26 mouse cellular contexts compared by ENCODE assay signal in genomic region chr7:82236899-82237162, GRCm38 (mm10).
A peak's percentile ranks its signal among the peaks of the same experiment; 100 is the strongest.
DNase-seq lines count a peak whose midpoint lies in the region; ATAC-seq lines count a peak whose summit lies in the region.
"Had no signal": no experiment of that assay in that cellular context is flagged by ENCODE, and none has a peak within 500 bp of the region (broad histone marks: within the 10 kb centered on the region; RNA-seq: fewer than 3 reads in every experiment).

No protein-coding gene starts in this region.

- H3K4me1 ChIP-seq in heart, embryonic 16.5 days (ENCODE audit: control insufficient read depth, insufficient read depth, low read length) = 0 out of 2 replicates have a peak, but pooled peaks cover 2% of the 10 kb centered on the region
- peaks cover 4% of the 10 kb centered on the region; the same call in 1 of the 2 replicates for H3K4me1 ChIP-seq in heart, embryonic 11.5 days (ENCODE audit: control insufficient read depth, insufficient read depth, low read length)
- H3K4me1 ChIP-seq: liver, embryonic 15.5 days had no signal

- WGBS in heart, embryonic 16.5 days = 74% methylated on average over 4 of the region's 4 CpGs
- WGBS in heart, embryonic 11.5 days (ENCODE audit: insufficient replicate concordance) = 70% methylated on average over 4 of the region's 4 CpGs

- H3K4me3 ChIP-seq in heart, embryonic 16.5 days (ENCODE audit: low read length) = no peak overlapping the region
- no peak overlapping the region for H3K4me3 ChIP-seq in heart, embryonic 11.5 days (ENCODE audit: low read depth, low read length)
- H3K4me3 ChIP-seq: erythroblast, embryonic 14.5 days; forebrain, embryonic 12.5 days; hindbrain, embryonic 13.5 days; limb, embryonic 12.5 days; liver, embryonic 15.5 days; neural tube, embryonic 12.5 days had no signal

- H3K36me3 ChIP-seq in heart, embryonic 16.5 days (ENCODE audit: control insufficient read depth, insufficient read depth) = no peaks in the 10 kb centered on the region
- no peaks in the 10 kb centered on the region for H3K36me3 ChIP-seq in heart, embryonic 11.5 days (ENCODE audit: control insufficient read depth, insufficient read depth, low read length)
- H3K36me3 ChIP-seq: forebrain, embryonic 12.5 days; hindbrain, embryonic 13.5 days; limb, embryonic 12.5 days; liver, embryonic 15.5 days; neural tube, embryonic 12.5 days had no signal

- H3K27me3 ChIP-seq in heart, embryonic 16.5 days (ENCODE audit: control insufficient read depth, insufficient read depth, low read length) = no peaks in the 10 kb centered on the region
- no peaks in the 10 kb centered on the region for H3K27me3 ChIP-seq in heart, embryonic 11.5 days (ENCODE audit: control insufficient read depth, insufficient read depth, low read length)
- H3K27me3 ChIP-seq: forebrain, embryonic 12.5 days; hindbrain, embryonic 13.5 days; limb, embryonic 12.5 days; liver, embryonic 15.5 days; neural tube, embryonic 12.5 days had no signal

- ATAC-seq in heart, embryonic 16.5 days (replicated peaks; ENCODE audit: extremely low read depth, insufficient read depth, low FRiP score) = peak; percentile 15; the same call in 1 of the 2 replicates
- ATAC-seq in heart, embryonic 11.5 days (replicated peaks; ENCODE audit: insufficient number of reproducible peaks, low FRiP score, low TSS enrichment) = no peak
- peak; percentile 41 for ATAC-seq in inflammation-experienced regulatory T-cells, adult 6 months
- ATAC-seq: midbrain, embryonic 16.5 days had no signal

- no peak overlapping the region for H3K27ac ChIP-seq in heart, embryonic 16.5 days (ENCODE audit: low read length)
- H3K27ac ChIP-seq in heart, embryonic 11.5 days (ENCODE audit: low read depth, low read length) = no peak overlapping the region
- H3K27ac ChIP-seq: forebrain, embryonic 12.5 days; hindbrain, embryonic 13.5 days; limb, embryonic 12.5 days; liver, embryonic 15.5 days; neural tube, embryonic 12.5 days; stomach, postnatal 0 days had no signal

- H3K4me2 ChIP-seq in heart, embryonic 16.5 days (ENCODE audit: low read depth, low read length) = no peak overlapping the region
- no peak overlapping the region for H3K4me2 ChIP-seq in heart, embryonic 11.5 days
- H3K4me2 ChIP-seq: forebrain, embryonic 12.5 days; hindbrain, embryonic 13.5 days; limb, embryonic 12.5 days; liver, embryonic 15.5 days; lung, embryonic 14.5 days; neural tube, embryonic 12.5 days had no signal

- peak; percentile 35 for DNase-seq in CD4-positive helper T cell, adult 2 months (ENCODE audit: low read depth, low spot score)
- peak; percentile 66 for DNase-seq in CD4-positive, CD25-positive, alpha-beta regulatory T cell, adult 2 months (ENCODE audit: low read depth, low spot score)
- DNase-seq in kidney, postnatal 25 days = no peak
- DNase-seq: adrenal gland, adult 8-10 months; cerebellum, adult 2 months; cerebellum, postnatal 14 days; gastrocnemius, postnatal 14 days; kidney, adult 11 months; kidney, postnatal 14 days; lung, embryonic 14.5 days; lung, postnatal 14 days; right cerebral cortex, adult 18-20 months; right cerebral cortex, postnatal 4 days; thymus, adult 18-20 months; thymus, postnatal 4 days had no signal

- no peak overlapping the region for H3K9ac ChIP-seq in heart, embryonic 16.5 days (ENCODE audit: low read length)
- H3K9ac ChIP-seq in heart, embryonic 11.5 days (ENCODE audit: low read depth, low read length) = no peak overlapping the region
- H3K9ac ChIP-seq: forebrain, embryonic 12.5 days; hindbrain, embryonic 13.5 days; limb, embryonic 12.5 days; liver, embryonic 15.5 days; lung, embryonic 14.5 days; neural tube, embryonic 12.5 days had no signal

- H3K9me3 ChIP-seq in heart, embryonic 16.5 days (replicated peaks; ENCODE audit: control insufficient read depth, low read length) = no peaks in the 10 kb centered on the region
- no peaks in the 10 kb centered on the region for H3K9me3 ChIP-seq in heart, embryonic 11.5 days (replicated peaks; ENCODE audit: control insufficient read depth, low read length)
- H3K9me3 ChIP-seq: forebrain, embryonic 12.5 days; hindbrain, embryonic 13.5 days; limb, embryonic 12.5 days; liver, embryonic 15.5 days; neural tube, embryonic 12.5 days had no signal

Comparison
In these comparisons a context has a peak if more than half of its experiments do, and no peak if none do; other contexts are left out.
1. DNase-seq: peak in CD4-positive helper T cell, adult 2 months (single experiment) and CD4-positive, CD25-positive, alpha-beta regulatory T cell, adult 2 months (single experiment); none in kidney, postnatal 25 days (0 of 2).